Mouse (Mus musculus): Measurements from ENCODE around the gene Necap1. TPM values are rescaled to one million over a fixed set of nuclear protein-coding genes. Genes with fewer than 3 reads are reported as not detected.

The Necap1 gene
- polyA plus RNA-seq, 1 experiment from 2014 or later = 39.8 TPM

DNA sequence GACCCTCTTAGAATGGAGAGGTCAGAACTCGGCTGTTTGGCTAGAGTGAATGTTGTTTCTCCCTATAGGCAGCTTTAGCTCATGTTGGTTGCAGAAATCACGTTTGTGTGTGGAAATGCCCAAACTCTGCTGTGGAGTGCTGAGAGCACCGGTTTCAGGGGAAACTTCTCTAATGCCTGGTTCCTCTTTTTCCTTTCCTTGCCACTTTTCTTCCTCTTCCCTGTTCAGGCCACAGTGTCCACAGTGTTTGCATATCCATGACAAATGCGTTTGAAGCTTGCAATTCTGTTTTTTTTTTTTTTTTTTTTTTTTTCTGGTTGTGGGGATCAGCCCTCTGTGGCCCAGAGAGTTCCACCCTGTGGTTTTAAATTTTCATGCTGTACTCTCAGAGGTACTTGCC, 47.2 kb downstream of the Necap1 start, which contains the start of gene Clec4a1:
Clec4a1 (plus strand) TSS at position 398 of the 400 bp plus-strand sequence.
- ATAC-seq (replicated peaks; ENCODE audit: low FRiP score) (no peak), DNase-seq (ENCODE audit: low spot score) (no peak)
- Histone ChIP-seq H3K36me3 (ENCODE audit: control insufficient read depth, insufficient read depth, low read length) (no peaks in the 10 kb centered on the region), H3K9me3 (ENCODE audit: control insufficient read depth, low read length) (no peaks in the 10 kb centered on the region), H3K27ac (ENCODE audit: low read depth, low read length) (no peak within 1 kb of the TSS), H3K4me2 (no peak within 1 kb of the TSS), H3K27me3 (replicated peaks; ENCODE audit: control insufficient read depth, insufficient read depth, low read length) (no peaks in the 10 kb centered on the region), H3K4me3 (ENCODE audit: low read depth, low read length) (no peak within 1 kb of the TSS), H3K4me1 (replicated peaks; ENCODE audit: control insufficient read depth, insufficient read depth, low read length) (no peaks in the 10 kb centered on the region), H3K9ac (ENCODE audit: low read depth, low read length) (no peak within 1 kb of the TSS)
- whole genome bisulfite sequencing = 44% methylated on average over 4 of the region's 4 CpGs

DNA sequence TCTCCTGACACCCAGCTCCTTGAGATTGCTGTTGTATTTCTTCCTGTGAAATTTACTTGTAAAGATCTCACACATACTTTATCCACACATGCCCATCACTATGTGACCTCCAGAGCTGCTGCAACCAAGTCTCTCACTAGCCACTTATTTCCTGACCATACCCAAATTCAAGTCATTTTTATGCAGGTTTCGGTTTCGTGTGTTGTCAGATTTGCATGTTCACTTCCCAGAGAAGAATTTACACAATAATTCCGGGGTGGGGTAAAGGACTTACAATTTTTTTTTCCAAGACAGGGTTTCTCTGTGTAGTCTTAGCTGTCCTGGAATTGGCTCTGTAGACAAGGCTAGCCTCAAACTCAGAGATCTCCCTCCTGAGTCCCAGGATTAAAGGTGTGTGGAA, 60.6 kb downstream of the Necap1 start:
- ATAC-seq (replicated peaks; ENCODE audit: low FRiP score) (no peak), DNase-seq (ENCODE audit: low spot score) (no peak)
- Histone ChIP-seq H3K4me1 (replicated peaks; ENCODE audit: control insufficient read depth, insufficient read depth, low read length) (no peaks in the 10 kb centered on the region), H3K27ac (ENCODE audit: low read depth, low read length) (no peak overlapping the region), H3K4me2 (no peak overlapping the region), H3K4me3 (ENCODE audit: low read depth, low read length) (no peak overlapping the region), H3K36me3 (ENCODE audit: control insufficient read depth, insufficient read depth, low read length) (no peaks in the 10 kb centered on the region), H3K27me3 (replicated peaks; ENCODE audit: control insufficient read depth, insufficient read depth, low read length) (no peaks in the 10 kb centered on the region), H3K9me3 (ENCODE audit: control insufficient read depth, low read length) (no peaks in the 10 kb centered on the region), H3K9ac (ENCODE audit: low read depth, low read length) (no peak overlapping the region)
- 81% methylated on average over 3 of the region's 3 CpGs for WGBS

Small RNAs within 50 kb of the gene (microRNA-seq; reads per million reads assigned to microRNA genes)
- gene Mir7231 (ENCODE audit: borderline number of aligned reads) = not detected

Other genes starting within 250 kb of the Necap1 start
- not detected in 2 replicates for gene Dppa3, start 248.1 kb upstream of the Necap1 start, polyA plus RNA-seq (2014; fragmentation: Nextera tagmentation; extraction: Ambion mirVana)
- gene Nanog, start 167.0 kb upstream of the Necap1 start, polyA plus RNA-seq (2014; fragmentation: Nextera tagmentation; extraction: Ambion mirVana) = 0.08 and 0.09 TPM in 2 replicates
- gene Slc2a3, start 72.8 kb upstream of the Necap1 start, polyA plus RNA-seq (2014; fragmentation: Nextera tagmentation; extraction: Ambion mirVana) = 59.4 and 66.8 TPM in 2 replicates
- gene Foxj2, start 54.6 kb upstream of the Necap1 start, polyA plus RNA-seq (2014; fragmentation: Nextera tagmentation; extraction: Ambion mirVana) = 3.8 and 4.0 TPM in 2 replicates
- 2.7 and 3.5 TPM in 2 replicates for gene C3ar1, start 18.3 kb upstream of the Necap1 start, polyA plus RNA-seq (2014; fragmentation: Nextera tagmentation; extraction: Ambion mirVana)
- gene Clec4a1, start 47.4 kb downstream of the Necap1 start, polyA plus RNA-seq (2014; fragmentation: Nextera tagmentation; extraction: Ambion mirVana) = 3.2 and 3.6 TPM in 2 replicates
- gene Clec4a3, start 78.0 kb downstream of the Necap1 start, polyA plus RNA-seq (2014; fragmentation: Nextera tagmentation; extraction: Ambion mirVana) = 1.9 and 2.6 TPM in 2 replicates
- 0.25 TPM in 1 of 2 replicates, not detected in the other for gene Clec4a4, start 115.9 kb downstream of the Necap1 start, polyA plus RNA-seq (2014; fragmentation: Nextera tagmentation; extraction: Ambion mirVana)
- gene Clec4b1, start 175.5 kb downstream of the Necap1 start, polyA plus RNA-seq (2014; fragmentation: Nextera tagmentation; extraction: Ambion mirVana) = not detected in 2 replicates
- 2.9 and 3.7 TPM in 2 replicates for gene Clec4a2, start 232.0 kb downstream of the Necap1 start, polyA plus RNA-seq (2014; fragmentation: Nextera tagmentation; extraction: Ambion mirVana)